In genomic region chr3:152264830-152265229, GRCm38 (mm10) we compare ENCODE assay signal across 9 mouse cellular contexts. TPM values are rescaled to one million over a fixed set of nuclear protein-coding genes. Genes with fewer than 3 reads are reported as not detected.
DNase-seq lines count a peak whose midpoint lies in the region; ATAC-seq and TF ChIP-seq lines count a peak whose summit lies in the region.
"Had no signal": no experiment of that assay in that cellular context is flagged by ENCODE, and none has a peak within 500 bp of the region (broad histone marks: within the 10 kb centered on the region; RNA-seq: fewer than 3 reads in every experiment).

No protein-coding gene starts in this region.

- peak overlapping the region; percentile 91 for H3K4me2 ChIP-seq in lung, embryonic 14.5 days
- H3K4me2 ChIP-seq in limb, embryonic 12.5 days = peak overlapping the region; percentile 94
- peak overlapping the region; percentile 100 for H3K4me2 ChIP-seq in neural tube, embryonic 15.5 days

- peaks cover 6% of the 10 kb centered on the region; the same call in 1 of the 2 replicates for H3K4me1 ChIP-seq in lung, embryonic 14.5 days (ENCODE audit: insufficient read depth)
- H3K4me1 ChIP-seq in heart, embryonic 10.5 days = peaks cover 55% of the 10 kb centered on the region
- H3K4me1 ChIP-seq in limb, embryonic 12.5 days (replicated peaks) = peaks cover 21% of the 10 kb centered on the region
- H3K4me1 ChIP-seq in neural tube, embryonic 15.5 days = peaks cover 18% of the 10 kb centered on the region

- TF ChIP-seq CTCF in lung, embryonic 14.5 days (IDR thresholded peaks at IDR 0.05; ENCODE audit: low read depth) = no peak

- peak overlapping the region; percentile 68 for H3K4me3 ChIP-seq in lung, embryonic 14.5 days (ENCODE audit: low read depth, low read length)
- H3K4me3 ChIP-seq in heart, embryonic 10.5 days = peak overlapping the region; percentile 75
- peak overlapping the region; percentile 62 for H3K4me3 ChIP-seq in limb, embryonic 12.5 days (replicated peaks)
- H3K4me3 ChIP-seq in neural tube, embryonic 15.5 days (replicated peaks) = peak overlapping the region; percentile 52; the same call in 1 of the 2 replicates

- no peaks in the 10 kb centered on the region; the same call in 1 of the 2 replicates for H3K27me3 ChIP-seq in lung, embryonic 14.5 days (ENCODE audit: insufficient read depth, low read length)
- H3K27me3 ChIP-seq in heart, embryonic 10.5 days (ENCODE audit: insufficient read depth, poor library complexity, severe bottlenecking) = peaks cover 6% of the 10 kb centered on the region; the same call in 1 of the 2 replicates
- H3K27me3 ChIP-seq in limb, embryonic 12.5 days = peaks cover 29% of the 10 kb centered on the region
- peaks cover 27% of the 10 kb centered on the region for H3K27me3 ChIP-seq in neural tube, embryonic 15.5 days (replicated peaks)

- H3K27ac ChIP-seq in lung, embryonic 14.5 days (ENCODE audit: low read depth) = peak overlapping the region; percentile 98
- H3K27ac ChIP-seq in heart, embryonic 10.5 days = peak overlapping the region; percentile 97
- H3K27ac ChIP-seq in limb, embryonic 12.5 days = no peak overlapping the region
- H3K27ac ChIP-seq in neural tube, embryonic 15.5 days (replicated peaks) = no peak overlapping the region

- peak overlapping the region; percentile 88 for H3K9ac ChIP-seq in lung, embryonic 14.5 days
- no peak overlapping the region for H3K9ac ChIP-seq in limb, embryonic 12.5 days (replicated peaks)
- no peak overlapping the region for H3K9ac ChIP-seq in neural tube, embryonic 15.5 days (replicated peaks)

- peaks cover 6% of the 10 kb centered on the region; the same call in 1 of the 2 replicates for H3K36me3 ChIP-seq in lung, embryonic 14.5 days (ENCODE audit: insufficient read depth)
- 0 out of 2 replicates have a peak, but pooled peaks cover 3% of the 10 kb centered on the region for H3K36me3 ChIP-seq in heart, embryonic 10.5 days
- no peaks in the 10 kb centered on the region for H3K36me3 ChIP-seq in limb, embryonic 12.5 days
- H3K36me3 ChIP-seq in neural tube, embryonic 15.5 days = no peaks in the 10 kb centered on the region
- H3K36me3 ChIP-seq: G1E had no signal

- ATAC-seq in lung, embryonic 14.5 days (ENCODE audit: insufficient read depth) = no peak
- ATAC-seq in limb, embryonic 12.5 days (ENCODE audit: insufficient number of reproducible peaks, insufficient read depth, low FRiP score, low TSS enrichment, low read depth) = no peak
- ATAC-seq in neural tube, embryonic 15.5 days (ENCODE audit: low FRiP score) = no peak

- H3K9me3 ChIP-seq in lung, embryonic 14.5 days (ENCODE audit: low read depth, low read length) = no peaks in the 10 kb centered on the region
- H3K9me3 ChIP-seq in heart, embryonic 10.5 days = no peaks in the 10 kb centered on the region
- H3K9me3 ChIP-seq in limb, embryonic 12.5 days = no peaks in the 10 kb centered on the region
- no peaks in the 10 kb centered on the region for H3K9me3 ChIP-seq in neural tube, embryonic 15.5 days (replicated peaks)
- H3K9me3 ChIP-seq: G1E had no signal

- peak; percentile 66 for DNase-seq in lung, embryonic 14.5 days
- no peak for DNase-seq in lung, adult 18-20 months
- DNase-seq in heart, embryonic 10.5 days (ENCODE audit: low spot score) = peak; percentile 77
- DNase-seq in retina, postnatal 1 day = no peak
- DNase-seq in kidney, postnatal 14 days = no peak
- DNase-seq in kidney, postnatal 25 days = no peak

- WGBS in lung, embryonic 14.5 days = 16% methylated on average over 12 of the region's 12 CpGs
- WGBS in heart, embryonic 10.5 days = 17% methylated on average over 12 of the region's 12 CpGs
- 48% methylated on average over 12 of the region's 12 CpGs for WGBS in limb, embryonic 12.5 days
- WGBS in neural tube, embryonic 15.5 days = 16% methylated on average over 12 of the region's 12 CpGs

RNA-seq across cellular contexts. Expression of gene Nexn, which starts 1.3 kb away (rescaled TPM):
- 72.6 and 80.5 TPM in 2 replicates for polyA plus RNA-seq in lung, embryonic 14.5 days (2014; fragmentation: Nextera tagmentation; extraction: Ambion mirVana)
- polyA plus RNA-seq in heart, embryonic 10.5 days (2016; fragmentation: Nextera tagmentation; extraction: Ambion mirVana) = 102 and 155 TPM in 2 replicates
- polyA plus RNA-seq in limb, embryonic 12.5 days (2016; fragmentation: Nextera tagmentation; extraction: Ambion mirVana) = 14.0 and 17.0 TPM in 2 replicates
- polyA plus RNA-seq in neural tube, embryonic 15.5 days (2015; fragmentation: Nextera tagmentation; extraction: Ambion mirVana) = 2.4 and 5.9 TPM in 2 replicates
- polyA plus RNA-seq: G1E had no signal

RNA-seq across cellular contexts. Expression of gene Fubp1, which starts 54.6 kb away (rescaled TPM):
- polyA plus RNA-seq in lung, embryonic 14.5 days (2014; fragmentation: Nextera tagmentation; extraction: Ambion mirVana) = 300 and 305 TPM in 2 replicates
- polyA plus RNA-seq in heart, embryonic 10.5 days (2016; fragmentation: Nextera tagmentation; extraction: Ambion mirVana) = 179 and 249 TPM in 2 replicates
- 403 and 416 TPM in 2 replicates for polyA plus RNA-seq in limb, embryonic 12.5 days (2016; fragmentation: Nextera tagmentation; extraction: Ambion mirVana)
- 184 and 185 TPM in 2 replicates for polyA plus RNA-seq in neural tube, embryonic 15.5 days (2015; fragmentation: Nextera tagmentation; extraction: Ambion mirVana)

RNA-seq across cellular contexts. Expression of gene Dnajb4, which starts 54.7 kb away (rescaled TPM):
- polyA plus RNA-seq in lung, embryonic 14.5 days (2014; fragmentation: Nextera tagmentation; extraction: Ambion mirVana) = 33.7 and 36.8 TPM in 2 replicates
- 30.5 and 32.1 TPM in 2 replicates for polyA plus RNA-seq in heart, embryonic 10.5 days (2016; fragmentation: Nextera tagmentation; extraction: Ambion mirVana)
- 35.2 and 36.8 TPM in 2 replicates for polyA plus RNA-seq in limb, embryonic 12.5 days (2016; fragmentation: Nextera tagmentation; extraction: Ambion mirVana)
- polyA plus RNA-seq in neural tube, embryonic 15.5 days (2015; fragmentation: Nextera tagmentation; extraction: Ambion mirVana) = 45.6 and 48.7 TPM in 2 replicates

Comparison
In these comparisons a context has a peak if more than half of its experiments do, and no peak if none do; other contexts are left out.
1. DNase-seq: peak in lung, embryonic 14.5 days (single experiment) and heart, embryonic 10.5 days (single experiment); none in lung, adult 18-20 months (0 of 2), retina, postnatal 1 day (single experiment), kidney, postnatal 14 days (single experiment) and kidney, postnatal 25 days (0 of 2).
2. H3K27ac ChIP-seq: peak in lung, embryonic 14.5 days (single experiment) and heart, embryonic 10.5 days (single experiment); none in limb, embryonic 12.5 days (single experiment) and neural tube, embryonic 15.5 days (single experiment).
3. Peak in every context shown above with its lines, with median percentiles within 50 percentile points of each other: H3K4me2 ChIP-seq and H3K4me3 ChIP-seq.